Mouse (Mus musculus) forebrain, embryonic 13.5 days (tissue): ENCODE measurements at regions not wholly inside any gene's neighbourhood (a gene's known extent, or its start where the extent isn't known, plus 50 kb on each side); places are given as distances from the start of the nearest gene placed in this dataset. TPM values are rescaled to one million over a fixed set of nuclear protein-coding genes. Genes with fewer than 3 reads are reported as not detected.
A peak's percentile ranks its signal among the peaks of the same experiment; 100 is the strongest.

ENCODE experiments used
- ATAC-seq: fragments of 200-750 bp; cut with Nextera tagmentation; 2 replicates; pipeline ENCODE4 v1.8.0; 2017
- H3K27ac ChIP-seq: fragments of 300-500 bp; sonication (generic); 2 replicates; pipeline ENCODE4 v1.5.1; 2015; ENCODE audit warnings: inconsistent platforms, mild to moderate bottlenecking, moderate library complexity
- H3K27me3 ChIP-seq: fragments of 300-500 bp; sonication (generic); 2 replicates; pipeline ENCODE4 v1.6.1; 2015; ENCODE audit warnings: mild to moderate bottlenecking, inconsistent platforms
- H3K36me3 ChIP-seq: fragments of 300-500 bp; sonication (generic); 2 replicates; pipeline ENCODE4 v1.6.1; 2015; ENCODE audit warnings: mild to moderate bottlenecking, inconsistent platforms; ENCODE audit not compliant: poor library complexity, severe bottlenecking
- H3K4me1 ChIP-seq: fragments of 300-500 bp; sonication (generic); 2 replicates; pipeline ENCODE4 v1.6.1; 2015; ENCODE audit warnings: inconsistent platforms
- H3K4me2 ChIP-seq: fragments of 300-500 bp; sonication (generic); 2 replicates; pipeline ENCODE4 v1.6.1; 2015; ENCODE audit warnings: inconsistent platforms, mild to moderate bottlenecking, moderate library complexity
- H3K4me3 ChIP-seq: fragments of 300-500 bp; sonication (generic); 2 replicates; pipeline ENCODE4 v1.5.1; 2015; ENCODE audit warnings: mild to moderate bottlenecking, inconsistent platforms
- H3K9ac ChIP-seq: fragments of 300-500 bp; sonication (generic); 2 replicates; pipeline ENCODE4 v1.6.1; 2015; ENCODE audit warnings: mild to moderate bottlenecking, inconsistent platforms
- H3K9me3 ChIP-seq: fragments of 300-500 bp; sonication (generic); replicated peaks from 2 replicates; pipeline ENCODE4 v1.6.1; 2016; ENCODE audit warnings: inconsistent platforms
- WGBS: fragments of 180-500 bp; shearing (Covaris S2); methylation state at CpG from one replicate; pipeline ENCODE4 v1.1.7; 2015; 5-methylcytosine and 5-hydroxymethylcytosine counted together
- microRNA-seq: library from miRNA; unstranded; fragments of <30 nt; microRNA quantifications from one replicate; pipeline ENCODE4, GENCODE M21; 2016

GRCm38 (mm10) chr6:137931318-137931717, 148.4 kb downstream of the Slc15a5 start:
- Histone ChIP-seq H3K9ac (no peak overlapping the region), H3K9me3 (no peaks in the 10 kb centered on the region), H3K27me3 (no peaks in the 10 kb centered on the region), H3K4me2 (no peak overlapping the region), H3K36me3 (no peaks in the 10 kb centered on the region), H3K4me3 (no peak overlapping the region), H3K27ac (no peak overlapping the region), H3K4me1 (peaks cover 10% of the 10 kb centered on the region)
- ATAC-seq: peak; percentile 28; the same call in 1 of the 2 replicates
- 40% methylated on average over 7 of the region's 7 CpGs for WGBS

DNA sequence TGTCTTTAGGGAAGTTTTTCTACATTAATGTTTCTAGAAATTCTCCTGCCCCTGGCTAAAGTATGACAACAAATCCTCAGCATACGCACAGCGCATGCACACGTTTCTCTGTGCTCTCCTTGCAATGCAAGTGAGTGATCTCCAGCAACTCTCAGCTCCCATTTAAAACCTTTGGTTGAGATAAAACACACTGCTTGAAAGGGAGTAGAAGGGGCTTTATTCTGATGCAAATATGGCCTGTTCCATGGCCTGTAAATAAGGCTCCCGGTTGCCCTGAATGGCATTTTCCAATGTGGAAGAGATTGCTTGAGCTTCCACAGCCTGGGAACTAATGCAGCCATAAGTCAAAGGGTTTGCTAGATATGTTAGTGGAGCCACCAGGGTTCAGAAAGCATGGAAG, 156.4 kb downstream of the Slc15a5 start:
- no peak overlapping the region for H3K9ac ChIP-seq
- H3K4me2 ChIP-seq: no peak overlapping the region
- H3K9me3 ChIP-seq: no peaks in the 10 kb centered on the region
- 43% methylated on average over 4 of the region's 4 CpGs for WGBS
- no peaks in the 10 kb centered on the region for H3K27me3 ChIP-seq
- H3K27ac ChIP-seq: no peak overlapping the region
- 0 out of 2 replicates have a peak, but pooled peaks cover 8% of the 10 kb centered on the region for H3K4me1 ChIP-seq
- H3K4me3 ChIP-seq: no peak overlapping the region
- ATAC-seq: no peak
- no peaks in the 10 kb centered on the region for H3K36me3 ChIP-seq

- Histone ChIP-seq H3K4me1 (0 out of 2 replicates have a peak, but pooled peaks cover 3% of the 10 kb centered on the region), H3K36me3 (no peaks in the 10 kb centered on the region), H3K4me3 (no peak overlapping the region), H3K27me3 (no peaks in the 10 kb centered on the region), H3K4me2 (no peak overlapping the region), H3K9me3 (no peaks in the 10 kb centered on the region), H3K9ac (no peak overlapping the region), H3K27ac (no peak overlapping the region)
- no peak for ATAC-seq
- WGBS: 83% methylated on average over 4 of the region's 4 CpGs
These were observed 161.6 kb downstream of the Slc15a5 start for GRCm38 (mm10) chr6:137918156-137918555.

GRCm38 (mm10) chr6:137907836-137908235, 153.5 kb downstream of the Dera start:
- Histone ChIP-seq H3K4me2 (no peak overlapping the region), H3K9me3 (no peaks in the 10 kb centered on the region; the same call in 1 of the 2 replicates), H3K27me3 (no peaks in the 10 kb centered on the region), H3K4me1 (no peaks in the 10 kb centered on the region), H3K36me3 (no peaks in the 10 kb centered on the region), H3K4me3 (no peak overlapping the region), H3K9ac (no peak overlapping the region), H3K27ac (no peak overlapping the region)
- WGBS: 89% methylated on average over 4 of the region's 4 CpGs
- no peak for ATAC-seq

Small RNAs in the stretch of these regions (microRNA-seq; reads per million reads assigned to microRNA genes)
- not detected for gene Gm24308
